Mouse (Mus musculus) ovary, adult 18-20 months (tissue): ENCODE data around the gene Rad51c.
"Not testable (repeated sequence)": the region's sequence is repeated elsewhere in the genome, so short reads cannot be mapped to it uniquely, and the experiment has no call there.

Source experiments
- DNase-seq: peaks from one replicate; pipeline ENCODE4 v3.0.0; 2022; ENCODE audit warnings: low spot score, mixed read lengths

Rad51c gene

GRCm38 (mm10) chr11:87432447-87432846, 27.7 kb upstream of the Rad51c start:
- DNase-seq, result no peak

- not testable (repeated sequence) for DNase-seq
Observed at GRCm38 (mm10) chr11:87431813-87432212, 27.1 kb upstream of the Rad51c start.

- no peak for DNase-seq
Observed at GRCm38 (mm10) chr11:87430374-87430773, 25.6 kb upstream of the Rad51c start.

- DNase-seq, result no peak
Observed at GRCm38 (mm10) chr11:87429363-87429762, 24.6 kb upstream of the Rad51c start.

- DNase-seq, result no peak
Observed at GRCm38 (mm10) chr11:87428051-87428673, 23.4 kb upstream of the Rad51c start.

GRCm38 (mm10) chr11:87427273-87428050, 22.7 kb upstream of the Rad51c start:
- no peak for DNase-seq

- DNase-seq, result peak; percentile 72
Observed at GRCm38 (mm10) chr11:87426450-87427250, 21.9 kb upstream of the Rad51c start.

- no peak for DNase-seq
Observed at GRCm38 (mm10) chr11:87426121-87426449, 21.3 kb upstream of the Rad51c start.

- no peak for DNase-seq
Observed at GRCm38 (mm10) chr11:87423551-87424325, 19.0 kb upstream of the Rad51c start.

GRCm38 (mm10) chr11:87422511-87423340, 18.0 kb upstream of the Rad51c start:
- peak; percentile 80 for DNase-seq

- DNase-seq, result no peak
Observed at GRCm38 (mm10) chr11:87421760-87422201, 17.0 kb upstream of the Rad51c start.

GRCm38 (mm10) chr11:87420861-87421260, 16.1 kb upstream of the Rad51c start:
- DNase-seq, result no peak

GRCm38 (mm10) chr11:87416120-87416519, 11.4 kb upstream of the Rad51c start:
- no peak for DNase-seq

- DNase-seq, result not testable (repeated sequence)
Observed at GRCm38 (mm10) chr11:87413412-87413811, 8.7 kb upstream of the Rad51c start.

- DNase-seq, result peak; percentile 90
Observed at GRCm38 (mm10) chr11:87404111-87404853, 472 bp downstream of the Rad51c start.

GRCm38 (mm10) chr11:87398402-87398801, 6.4 kb downstream of the Rad51c start:
- no peak for DNase-seq

GRCm38 (mm10) chr11:87393855-87394254, 10.9 kb downstream of the Rad51c start:
- DNase-seq, result no peak

GRCm38 (mm10) chr11:87385676-87386075, 19.1 kb downstream of the Rad51c start:
- no peak for DNase-seq

GRCm38 (mm10) chr11:87384551-87384950, 20.2 kb downstream of the Rad51c start:
- DNase-seq, result no peak

GRCm38 (mm10) chr11:87367865-87368580, 36.7 kb downstream of the Rad51c start:
- DNase-seq, result no peak
